Mouse (Mus musculus) embryo, embryonic 11 days (tissue): Measurements from ENCODE around the gene Actr1b.
"Not testable (repeated sequence)": the region's sequence is repeated elsewhere in the genome, so short reads cannot be mapped to it uniquely, and the experiment has no call there.

Experiments used
- DNase-seq: peaks from one replicate; pipeline ENCODE4 v3.0.0-alpha.2; 2015

Actr1b gene

GRCm38 (mm10) chr1:36696411-36696810, 17.8 kb downstream of the Actr1b start:
- no peak for DNase-seq

- DNase-seq = no peak
Measured at GRCm38 (mm10) chr1:36694871-36695270, 19.4 kb downstream of the Actr1b start.

DNA sequence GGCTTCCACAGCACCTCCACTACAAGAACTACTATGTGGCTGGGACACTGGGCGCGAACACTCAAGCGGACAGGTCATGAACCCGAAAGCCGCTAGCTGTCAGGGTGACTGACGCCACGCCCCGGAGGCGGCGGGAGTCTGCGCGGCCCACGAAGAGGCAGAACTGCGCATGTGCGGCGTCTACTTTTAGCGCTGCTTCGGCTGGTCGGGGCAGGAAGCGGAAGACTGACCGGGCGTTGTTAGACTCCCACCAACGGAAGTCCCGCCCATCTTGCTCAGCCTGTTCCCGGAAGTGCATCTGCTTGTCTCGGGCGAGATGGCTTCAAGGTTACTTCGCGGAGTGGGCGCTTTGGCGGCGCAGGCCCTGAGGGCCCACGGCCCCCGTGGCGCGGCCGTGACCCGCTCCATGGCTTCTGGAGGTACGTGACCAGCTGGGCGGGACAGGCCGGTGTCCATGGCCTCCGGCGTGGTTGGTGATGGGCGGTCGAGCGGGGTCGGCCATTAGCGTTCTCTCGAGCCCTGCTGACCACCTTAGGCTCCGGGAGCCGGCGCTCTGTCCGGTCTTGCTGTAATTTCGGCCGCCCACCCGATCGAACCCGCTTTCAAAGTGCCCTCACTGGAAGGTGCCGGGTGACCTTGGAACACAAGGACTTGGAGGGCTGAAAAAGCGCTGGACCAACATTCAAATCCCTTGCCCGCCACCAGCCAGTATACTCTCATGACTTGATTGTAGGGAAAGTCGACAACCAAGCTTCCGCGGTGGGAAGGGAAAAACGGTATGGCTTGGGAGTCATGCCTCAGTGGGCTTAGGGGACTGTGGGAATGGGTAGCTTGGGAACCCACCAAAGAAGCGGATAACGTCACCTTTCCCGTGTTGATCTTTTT, 22.7 kb downstream of the Actr1b start, which contains the start of gene Cox5b:
Gene Cox5b (plus strand): TSS at position 179 of the 885 bp plus-strand sequence.
- peak; percentile 99 for DNase-seq

- DNase-seq = no peak
Measured at GRCm38 (mm10) chr1:36690671-36691235, 23.5 kb downstream of the Actr1b start.

GRCm38 (mm10) chr1:36683810-36684467, 30.3 kb downstream of the Actr1b start:
- peak; percentile 92 for DNase-seq

DNA sequence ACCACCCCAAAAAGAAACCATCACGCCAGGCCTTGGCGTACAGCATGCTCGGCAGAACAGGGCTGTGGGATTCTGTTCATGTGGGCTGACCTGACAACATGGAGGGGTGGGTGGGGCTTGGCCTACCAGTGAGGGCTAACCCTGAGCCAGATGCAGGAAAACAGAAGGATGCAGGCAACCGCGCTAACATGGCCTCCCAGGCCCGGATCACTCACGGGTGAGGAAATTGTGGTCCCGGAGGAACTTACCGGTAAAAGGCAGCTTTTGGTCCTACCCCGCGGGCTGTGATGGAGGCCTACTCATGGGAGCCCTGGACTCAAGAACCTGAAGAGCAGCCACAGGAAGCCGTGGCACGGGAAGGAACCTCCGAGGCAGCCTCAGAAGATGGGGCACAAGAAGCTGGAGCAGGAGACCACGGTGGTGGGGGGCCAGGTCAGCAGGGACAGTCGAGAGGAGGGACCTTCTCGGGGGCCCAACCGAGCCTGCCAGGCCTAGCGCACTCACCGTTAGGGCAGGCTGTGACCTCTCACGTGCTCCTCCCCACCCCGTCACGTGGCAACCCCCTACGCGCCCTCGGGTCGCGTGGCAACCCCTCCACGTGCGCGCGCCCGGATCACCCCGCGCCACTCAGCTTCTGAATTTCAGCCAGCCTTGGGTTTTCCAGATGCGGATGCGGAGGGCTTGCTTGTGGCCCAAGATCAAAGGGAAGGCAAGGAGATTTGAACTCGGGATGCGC, 31.4 kb downstream of the Actr1b start, which contains the start of gene Fam178b:
Gene Fam178b (minus strand): TSS at position 564 of the 736 bp plus-strand sequence.
- DNase-seq = no peak

- DNase-seq = no peak
Measured at GRCm38 (mm10) chr1:36680893-36681292, 33.3 kb downstream of the Actr1b start.

- DNase-seq = no peak
Measured at GRCm38 (mm10) chr1:36674936-36675335, 39.3 kb downstream of the Actr1b start.

GRCm38 (mm10) chr1:36672648-36673350, 41.4 kb downstream of the Actr1b start:
- DNase-seq = no peak

DNA sequence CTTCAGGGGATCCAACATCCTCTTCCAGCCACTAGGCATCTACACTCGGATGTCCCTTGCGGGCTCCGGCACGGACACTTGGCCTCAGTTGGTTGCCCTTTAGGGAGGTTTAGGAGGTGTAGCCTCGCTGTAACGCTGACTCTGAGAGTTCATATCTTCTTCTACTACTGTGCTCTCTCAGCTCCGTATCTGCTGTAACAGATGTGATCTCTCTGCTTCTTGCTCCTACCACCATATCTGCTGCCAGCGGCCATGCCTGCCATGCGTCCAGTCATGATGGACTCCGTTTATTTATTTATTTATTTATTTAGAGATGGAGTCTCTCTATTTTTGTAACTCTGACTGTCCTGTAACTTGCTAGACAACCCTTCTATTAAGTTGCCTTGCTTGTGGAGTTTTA, 43.0 kb downstream of the Actr1b start:
- no peak for DNase-seq

DNA sequence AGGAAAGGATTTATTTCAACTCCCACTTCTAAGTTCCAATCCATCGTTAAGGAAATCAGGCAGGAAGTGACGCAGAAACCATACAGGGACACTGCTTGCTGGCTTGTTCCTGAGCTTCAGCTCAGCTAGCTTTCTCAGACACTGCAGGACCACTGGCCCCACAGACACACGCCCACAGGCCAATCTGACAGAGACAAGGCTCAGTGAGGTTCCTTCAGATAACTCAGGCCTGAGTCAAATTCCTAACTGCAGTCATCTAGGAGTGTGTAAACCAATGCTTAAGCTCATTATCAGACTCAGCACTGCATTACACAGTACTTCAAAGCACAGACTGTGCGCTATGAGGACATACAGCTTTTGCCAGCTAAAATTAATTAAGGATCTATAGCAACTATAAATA, 44.0 kb downstream of the Actr1b start:
- DNase-seq = no peak

GRCm38 (mm10) chr1:36668007-36668406, 46.2 kb downstream of the Actr1b start:
- not testable (repeated sequence) for DNase-seq

GRCm38 (mm10) chr1:36665934-36666333, 48.3 kb downstream of the Actr1b start:
- no peak for DNase-seq

GRCm38 (mm10) chr1:36665165-36665723, 49.0 kb downstream of the Actr1b start:
- DNase-seq = peak; percentile 38

- DNase-seq = no peak
Measured at GRCm38 (mm10) chr1:36664457-36664856, 49.8 kb downstream of the Actr1b start.

- no peak for DNase-seq
Measured at GRCm38 (mm10) chr1:36658621-36659399, 55.4 kb downstream of the Actr1b start.

- no peak for DNase-seq
Measured at GRCm38 (mm10) chr1:36657658-36658415, 56.4 kb downstream of the Actr1b start.

DNA sequence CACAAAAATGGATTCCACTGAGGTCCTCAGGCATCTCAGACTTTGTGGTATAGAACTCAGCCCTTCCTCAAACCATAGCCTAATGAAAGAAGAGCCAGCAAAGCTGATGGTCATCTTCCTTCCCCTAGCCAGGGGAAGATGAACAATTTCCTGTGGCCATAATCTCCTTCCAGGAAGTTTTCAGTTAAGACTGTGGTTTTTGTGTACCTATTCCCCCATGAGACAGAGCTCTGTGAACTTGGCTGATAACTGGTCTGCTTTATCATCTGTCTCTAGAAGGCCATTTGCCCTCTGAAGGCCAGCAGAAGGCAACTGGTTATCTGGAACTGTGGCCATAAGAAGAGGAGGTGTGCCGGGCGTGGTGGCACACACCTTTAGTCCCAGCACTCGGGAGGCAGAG, 58.0 kb downstream of the Actr1b start:
- no peak for DNase-seq

DNA sequence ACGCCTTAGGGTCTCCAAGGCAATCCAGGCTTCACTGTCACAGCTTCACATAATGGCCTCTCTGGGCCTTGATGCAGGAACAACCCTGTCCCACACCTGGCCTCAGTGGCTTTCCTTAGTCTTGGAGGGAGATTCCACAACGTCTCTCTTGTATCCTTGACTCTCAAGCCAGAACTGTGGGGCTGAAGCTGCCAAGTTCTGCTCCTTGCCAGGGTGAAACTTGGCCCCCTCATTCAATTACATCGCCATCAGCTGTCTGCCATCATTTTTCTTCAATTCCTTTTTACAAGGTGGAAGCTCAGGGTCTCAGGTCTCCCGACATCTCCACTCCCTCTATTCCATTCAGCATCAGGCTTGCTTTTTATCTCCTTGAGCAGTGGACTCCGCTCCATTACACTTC, 59.2 kb downstream of the Actr1b start:
- no peak for DNase-seq
